Mouse (Mus musculus) stomach, postnatal 0 days (tissue): ENCODE measurements around the gene Fstl4. TPM values are rescaled to one million over a fixed set of nuclear protein-coding genes. Genes with fewer than 3 reads are reported as not detected.

Experiments
- ATAC-seq: fragments of 200-750 bp; cut with Nextera tagmentation; 2 replicates; pipeline ENCODE4 v1.8.0; 2017; ENCODE audit not compliant: low FRiP score, low TSS enrichment
- DNase-seq: peaks from one replicate; pipeline ENCODE4 v3.0.0-alpha.2; 2016; ENCODE audit warnings: low spot score
- H3K27ac ChIP-seq: fragments of 300-500 bp; sonication (generic); replicated peaks from 2 replicates; pipeline ENCODE4 v1.5.1; 2014; ENCODE audit warnings: mild to moderate bottlenecking, control low read depth
- H3K27me3 ChIP-seq: fragments of 300-500 bp; sonication (generic); 2 replicates; pipeline ENCODE4 v1.6.1; 2014; ENCODE audit warnings: low read length; ENCODE audit not compliant: control insufficient read depth, insufficient read depth
- H3K36me3 ChIP-seq: fragments of 300-500 bp; sonication (generic); 2 replicates; pipeline ENCODE4 v1.6.1; 2014; ENCODE audit warnings: low read length, mixed read lengths; ENCODE audit not compliant: control insufficient read depth, insufficient read depth
- H3K4me1 ChIP-seq: fragments of 300-500 bp; sonication (generic); replicated peaks from 2 replicates; pipeline ENCODE4 v1.6.1; 2014; ENCODE audit warnings: antibody characterized with exemption; ENCODE audit not compliant: control insufficient read depth, insufficient read depth
- H3K4me2 ChIP-seq: fragments of 300-500 bp; sonication (generic); replicated peaks from 2 replicates; pipeline ENCODE4 v1.6.1; 2014; ENCODE audit warnings: low read depth, mild to moderate bottlenecking, control low read depth, moderate library complexity
- H3K4me3 ChIP-seq: fragments of 300-500 bp; sonication (generic); 2 replicates; pipeline ENCODE4 v1.5.1; 2014; ENCODE audit warnings: low read depth, low read length, control low read depth
- H3K9ac ChIP-seq: fragments of 300-500 bp; sonication (generic); 2 replicates; pipeline ENCODE4 v1.6.1; 2014; ENCODE audit warnings: mild to moderate bottlenecking, low read length, control low read depth, mixed read lengths
- H3K9me3 ChIP-seq: fragments of 300-500 bp; sonication (generic); 2 replicates; pipeline ENCODE4 v1.6.1; 2016; ENCODE audit warnings: low read length; ENCODE audit not compliant: control insufficient read depth
- CTCF ChIP-seq: IDR thresholded peaks from 2 replicates; pipeline ENCODE4 v1.5.1; 2016; ENCODE audit warnings: antibody characterized with exemption, low read depth, mild to moderate bottlenecking, moderate library complexity
- EP300 ChIP-seq: optimal IDR thresholded peaks from 2 replicates; pipeline ENCODE3; 2016; ENCODE audit warnings: antibody characterized with exemption
- WGBS: fragments of 180-500 bp; shearing (Covaris S2); extraction: QIAGEN DNeasy Blood & Tissue Kit; methylation state at CpG from one replicate; pipeline ENCODE4 v1.1.7; 2014; 5-methylcytosine and 5-hydroxymethylcytosine counted together
- polyA plus RNA-seq: library from polyadenylated mRNA; unstranded; fragments of >200 nt; fragmentation: Nextera tagmentation; extraction: Ambion mirVana; gene quantifications from 2 replicates; pipeline ENCODE4 v1.2.1, GENCODE M21; 2015

The Fstl4 gene
- polyA plus RNA-seq, 1 experiment from 2014 or later = 1.1 TPM

DNA sequence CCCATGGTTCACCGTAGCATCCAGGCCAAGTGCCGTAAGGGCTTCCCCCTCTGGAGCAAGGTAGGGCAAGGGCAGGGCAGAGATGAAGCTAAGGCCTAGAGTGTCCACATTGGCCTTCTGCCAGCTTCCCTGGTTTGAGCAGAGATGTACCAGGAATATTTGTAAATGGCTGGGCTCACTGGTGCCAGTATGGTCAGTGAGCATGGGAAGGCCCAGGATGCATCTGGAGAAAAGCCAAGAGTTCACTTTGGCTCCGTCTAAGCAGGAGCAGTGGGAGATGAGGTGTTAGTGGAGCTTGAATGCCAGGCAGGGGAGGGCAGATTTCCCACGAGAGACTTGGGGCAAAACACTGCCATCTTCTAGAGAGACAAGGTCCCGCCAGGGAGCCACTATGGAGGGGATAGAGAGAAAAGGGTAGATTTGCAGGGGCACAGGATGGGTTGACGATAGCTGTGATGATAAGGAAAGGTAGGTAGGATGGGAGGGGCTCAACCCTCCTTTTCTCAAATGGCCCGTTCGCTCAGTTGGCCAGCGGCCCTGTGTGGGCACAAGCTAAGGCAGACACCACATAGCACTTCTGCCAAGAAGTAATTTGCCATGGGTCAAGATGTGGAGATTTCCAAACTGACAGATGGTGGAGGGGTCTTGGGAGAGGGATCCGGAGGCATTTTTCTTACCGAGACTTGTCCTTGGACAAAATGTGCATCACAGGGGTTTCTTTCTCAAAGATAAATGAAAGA lies 354.0 kb downstream of the Fstl4 start:
- no peaks in the 10 kb centered on the region for H3K27me3 ChIP-seq
- H3K4me1 ChIP-seq = no peaks in the 10 kb centered on the region
- no peak overlapping the region for H3K27ac ChIP-seq
- ATAC-seq = no peak
- no peaks in the 10 kb centered on the region for H3K36me3 ChIP-seq
- H3K9me3 ChIP-seq = no peaks in the 10 kb centered on the region
- H3K4me3 ChIP-seq = no peak overlapping the region
- TF ChIP-seq EP300 (no peak), CTCF (no peak)
- H3K9ac ChIP-seq = no peak overlapping the region
- no peak for DNase-seq
- 77% methylated on average over 11 of the region's 11 CpGs for WGBS
- no peak overlapping the region for H3K4me2 ChIP-seq

- no peak for TF ChIP-seq EP300
- TF ChIP-seq CTCF = no peak
- Histone ChIP-seq H3K27me3 (no peaks in the 10 kb centered on the region), H3K9ac (no peak overlapping the region), H3K4me3 (no peak overlapping the region), H3K9me3 (no peaks in the 10 kb centered on the region), H3K36me3 (no peaks in the 10 kb centered on the region), H3K4me1 (no peaks in the 10 kb centered on the region), H3K4me2 (no peak overlapping the region), H3K27ac (no peak overlapping the region)
- no peak for ATAC-seq
- no peak for DNase-seq
- WGBS = 78% methylated on average over 5 of the region's 5 CpGs
Measured at GRCm38 (mm10) chr11:53119966-53120365, 355.5 kb downstream of the Fstl4 start.

- H3K9me3 ChIP-seq = no peaks in the 10 kb centered on the region
- H3K4me2 ChIP-seq = no peak overlapping the region
- WGBS = 31% methylated on average over 1 of the region's 1 CpGs
- no peak overlapping the region for H3K9ac ChIP-seq
- H3K4me1 ChIP-seq = no peaks in the 10 kb centered on the region
- ATAC-seq (no peak), DNase-seq (no peak)
- no peak overlapping the region for H3K27ac ChIP-seq
- H3K27me3 ChIP-seq = no peaks in the 10 kb centered on the region
- no peaks in the 10 kb centered on the region for H3K36me3 ChIP-seq
- H3K4me3 ChIP-seq = no peak overlapping the region
- TF ChIP-seq EP300 (no peak), CTCF (no peak)
Measured at GRCm38 (mm10) chr11:53121208-53121607, 356.8 kb downstream of the Fstl4 start.

- Histone ChIP-seq H3K27me3 (no peaks in the 10 kb centered on the region), H3K4me3 (no peak overlapping the region), H3K9ac (no peak overlapping the region), H3K4me1 (no peaks in the 10 kb centered on the region), H3K9me3 (no peaks in the 10 kb centered on the region), H3K4me2 (no peak overlapping the region), H3K27ac (no peak overlapping the region), H3K36me3 (no peaks in the 10 kb centered on the region)
- 80% methylated on average over 2 of the region's 2 CpGs for WGBS
- DNase-seq (no peak), ATAC-seq (no peak)
- TF ChIP-seq CTCF (no peak), EP300 (no peak)
Measured at GRCm38 (mm10) chr11:53124799-53125198, 360.4 kb downstream of the Fstl4 start.

DNA sequence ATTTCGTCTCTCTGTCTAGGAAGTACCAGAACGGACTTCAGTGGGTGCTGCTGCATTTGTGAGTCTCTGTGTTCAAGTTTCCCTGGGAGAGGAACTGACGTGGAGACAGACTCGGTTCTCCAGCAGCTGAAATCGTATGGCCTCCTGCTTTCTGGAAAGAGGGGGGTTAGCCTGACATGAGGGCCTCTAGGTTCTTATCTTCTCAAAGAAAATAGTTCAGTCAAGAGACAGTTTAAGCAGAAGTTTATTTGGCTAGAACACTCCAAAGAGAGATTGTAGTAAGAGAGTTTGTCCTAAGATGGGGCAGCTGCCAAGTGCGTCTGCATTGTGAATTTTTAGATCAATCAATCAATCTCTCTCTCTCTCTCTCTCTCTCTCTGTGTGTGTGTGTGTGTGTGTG lies 362.2 kb downstream of the Fstl4 start:
- TF ChIP-seq EP300 = no peak
- no peak for TF ChIP-seq CTCF
- Histone ChIP-seq H3K4me3 (no peak overlapping the region), H3K9ac (no peak overlapping the region), H3K4me1 (no peaks in the 10 kb centered on the region), H3K27ac (no peak overlapping the region), H3K9me3 (no peaks in the 10 kb centered on the region), H3K27me3 (no peaks in the 10 kb centered on the region), H3K4me2 (no peak overlapping the region), H3K36me3 (no peaks in the 10 kb centered on the region)
- no peak for ATAC-seq
- 42% methylated on average over 6 of the region's 6 CpGs for WGBS
- DNase-seq = no peak

- Histone ChIP-seq H3K27me3 (no peaks in the 10 kb centered on the region), H3K27ac (no peak overlapping the region), H3K4me2 (no peak overlapping the region), H3K9me3 (no peaks in the 10 kb centered on the region), H3K36me3 (no peaks in the 10 kb centered on the region), H3K4me3 (no peak overlapping the region), H3K9ac (no peak overlapping the region), H3K4me1 (no peaks in the 10 kb centered on the region)
- 77% methylated on average over 2 of the region's 2 CpGs for WGBS
- DNase-seq (no peak), ATAC-seq (no peak)
- no peak for TF ChIP-seq CTCF
- no peak for TF ChIP-seq EP300
Measured at GRCm38 (mm10) chr11:53128661-53129060, 364.2 kb downstream of the Fstl4 start.
